Mouse (Mus musculus): Measurements from ENCODE around the gene Gm11639. TPM values are rescaled to one million over a fixed set of nuclear protein-coding genes. Genes with fewer than 3 reads are reported as not detected.

The Gm11639 gene
- polyA plus RNA-seq (2015; fragmentation: Nextera tagmentation; extraction: Ambion mirVana): 0.01 TPM in 2 replicates

- no peak within 1 kb of the TSS for H3K4me3 ChIP-seq (replicated peaks)
- no peak within 1 kb of the TSS for H3K9ac ChIP-seq
- H3K27me3 ChIP-seq: no peaks in the 10 kb centered on the region
- WGBS: 24% methylated on average over 23 of the region's 23 CpGs
- no peaks in the 10 kb centered on the region for H3K36me3 ChIP-seq
- H3K4me2 ChIP-seq (replicated peaks): 0 out of 2 replicates have a peak within 1 kb of the TSS, but pooled peaks have one; percentile 12
- no peaks in the 10 kb centered on the region for H3K9me3 ChIP-seq (replicated peaks)
- no peak for ATAC-seq (ENCODE audit: insufficient number of reproducible peaks, low FRiP score, low TSS enrichment, low read depth)
- H3K27ac ChIP-seq (replicated peaks): no peak within 1 kb of the TSS
- H3K4me1 ChIP-seq: no peaks in the 10 kb centered on the region
These were observed at the start of gene Gm11639 for GRCm38 (mm10) chr11:104685548-104685947. Gene Gm11639 (plus strand): TSS chr11:104685707.

GRCm38 (mm10) chr11:104637010-104637409 is 48.5 kb upstream of the Gm11639 start:
- WGBS: 85% methylated on average over 14 of the region's 14 CpGs
- ATAC-seq (ENCODE audit: insufficient number of reproducible peaks, low FRiP score, low TSS enrichment, low read depth): no peak
- Histone ChIP-seq H3K9me3 (replicated peaks) (no peaks in the 10 kb centered on the region), H3K27ac (replicated peaks) (no peak overlapping the region), H3K4me1 (no peaks in the 10 kb centered on the region), H3K9ac (no peak overlapping the region), H3K36me3 (no peaks in the 10 kb centered on the region), H3K4me3 (replicated peaks) (no peak overlapping the region), H3K4me2 (replicated peaks) (no peak overlapping the region), H3K27me3 (no peaks in the 10 kb centered on the region)

- Histone ChIP-seq H3K4me2 (replicated peaks) (no peak overlapping the region), H3K4me3 (replicated peaks) (no peak overlapping the region), H3K9me3 (replicated peaks) (no peaks in the 10 kb centered on the region), H3K27ac (replicated peaks) (no peak overlapping the region), H3K27me3 (no peaks in the 10 kb centered on the region), H3K36me3 (no peaks in the 10 kb centered on the region), H3K9ac (no peak overlapping the region), H3K4me1 (no peaks in the 10 kb centered on the region)
- ATAC-seq (ENCODE audit: insufficient number of reproducible peaks, low FRiP score, low TSS enrichment, low read depth): no peak
- WGBS: 44% methylated on average over 5 of the region's 5 CpGs
These were observed 47.5 kb upstream of the Gm11639 start for GRCm38 (mm10) chr11:104638006-104638405.

GRCm38 (mm10) chr11:104638906-104639305 is 46.6 kb upstream of the Gm11639 start:
- WGBS: 61% methylated on average over 2 of the region's 2 CpGs
- Histone ChIP-seq H3K9me3 (replicated peaks) (no peaks in the 10 kb centered on the region), H3K9ac (no peak overlapping the region), H3K27ac (replicated peaks) (no peak overlapping the region), H3K4me2 (replicated peaks) (no peak overlapping the region), H3K4me1 (no peaks in the 10 kb centered on the region), H3K36me3 (no peaks in the 10 kb centered on the region), H3K4me3 (replicated peaks) (no peak overlapping the region), H3K27me3 (no peaks in the 10 kb centered on the region)
- ATAC-seq (ENCODE audit: insufficient number of reproducible peaks, low FRiP score, low TSS enrichment, low read depth): no peak

- Histone ChIP-seq H3K4me2 (replicated peaks) (no peak overlapping the region), H3K36me3 (no peaks in the 10 kb centered on the region), H3K9me3 (replicated peaks) (no peaks in the 10 kb centered on the region), H3K9ac (no peak overlapping the region), H3K27me3 (no peaks in the 10 kb centered on the region), H3K27ac (replicated peaks) (no peak overlapping the region), H3K4me1 (no peaks in the 10 kb centered on the region), H3K4me3 (replicated peaks) (no peak overlapping the region)
- WGBS: 71% methylated on average over 9 of the region's 9 CpGs
- no peak for ATAC-seq (ENCODE audit: insufficient number of reproducible peaks, low FRiP score, low TSS enrichment, low read depth)
These were observed 45.9 kb upstream of the Gm11639 start for GRCm38 (mm10) chr11:104639634-104640033.

- Histone ChIP-seq H3K27me3 (no peaks in the 10 kb centered on the region), H3K4me3 (replicated peaks) (no peak overlapping the region), H3K9ac (no peak overlapping the region), H3K27ac (replicated peaks) (no peak overlapping the region), H3K36me3 (no peaks in the 10 kb centered on the region), H3K4me2 (replicated peaks) (no peak overlapping the region), H3K4me1 (no peaks in the 10 kb centered on the region), H3K9me3 (replicated peaks) (no peaks in the 10 kb centered on the region)
- WGBS: 81% methylated on average over 10 of the region's 10 CpGs
- ATAC-seq (ENCODE audit: insufficient number of reproducible peaks, low FRiP score, low TSS enrichment, low read depth): no peak
These were observed 44.6 kb upstream of the Gm11639 start for GRCm38 (mm10) chr11:104640894-104641293.

GRCm38 (mm10) chr11:104643236-104643635 is 42.3 kb upstream of the Gm11639 start:
- no peaks in the 10 kb centered on the region for H3K27me3 ChIP-seq
- no peak overlapping the region for H3K4me3 ChIP-seq (replicated peaks)
- no peaks in the 10 kb centered on the region for H3K4me1 ChIP-seq
- H3K9me3 ChIP-seq (replicated peaks): no peaks in the 10 kb centered on the region
- no peaks in the 10 kb centered on the region for H3K36me3 ChIP-seq
- H3K27ac ChIP-seq (replicated peaks): no peak overlapping the region
- no peak overlapping the region for H3K9ac ChIP-seq
- no peak for ATAC-seq (ENCODE audit: insufficient number of reproducible peaks, low FRiP score, low TSS enrichment, low read depth)
- 82% methylated on average over 4 of the region's 4 CpGs for WGBS
- H3K4me2 ChIP-seq (replicated peaks): no peak overlapping the region

- H3K27me3 ChIP-seq: no peaks in the 10 kb centered on the region
- H3K36me3 ChIP-seq: no peaks in the 10 kb centered on the region
- no peak overlapping the region for H3K27ac ChIP-seq (replicated peaks)
- no peak overlapping the region for H3K4me3 ChIP-seq (replicated peaks)
- no peaks in the 10 kb centered on the region for H3K4me1 ChIP-seq
- WGBS: 89% methylated on average over 6 of the region's 6 CpGs
- H3K9ac ChIP-seq: no peak overlapping the region
- no peaks in the 10 kb centered on the region for H3K9me3 ChIP-seq (replicated peaks)
- H3K4me2 ChIP-seq (replicated peaks): no peak overlapping the region
- no peak for ATAC-seq (ENCODE audit: insufficient number of reproducible peaks, low FRiP score, low TSS enrichment, low read depth)
These were observed 40.1 kb upstream of the Gm11639 start for GRCm38 (mm10) chr11:104645402-104645801.

- no peaks in the 10 kb centered on the region for H3K4me1 ChIP-seq
- no peak overlapping the region for H3K27ac ChIP-seq (replicated peaks)
- H3K4me2 ChIP-seq (replicated peaks): no peak overlapping the region
- 70% methylated on average over 4 of the region's 4 CpGs for WGBS
- no peaks in the 10 kb centered on the region for H3K27me3 ChIP-seq
- no peak overlapping the region for H3K4me3 ChIP-seq (replicated peaks)
- ATAC-seq (ENCODE audit: insufficient number of reproducible peaks, low FRiP score, low TSS enrichment, low read depth): no peak
- H3K9ac ChIP-seq: no peak overlapping the region
- no peaks in the 10 kb centered on the region for H3K9me3 ChIP-seq (replicated peaks)
- H3K36me3 ChIP-seq: no peaks in the 10 kb centered on the region
These were observed 39.3 kb upstream of the Gm11639 start for GRCm38 (mm10) chr11:104646173-104646572.

- 71% methylated on average over 5 of the region's 5 CpGs for WGBS
- Histone ChIP-seq H3K4me2 (replicated peaks) (no peak overlapping the region), H3K9ac (no peak overlapping the region), H3K27ac (replicated peaks) (no peak overlapping the region), H3K9me3 (replicated peaks) (no peaks in the 10 kb centered on the region), H3K27me3 (no peaks in the 10 kb centered on the region), H3K36me3 (no peaks in the 10 kb centered on the region), H3K4me1 (no peaks in the 10 kb centered on the region), H3K4me3 (replicated peaks) (no peak overlapping the region)
- ATAC-seq (ENCODE audit: insufficient number of reproducible peaks, low FRiP score, low TSS enrichment, low read depth): no peak
These were observed 38.9 kb upstream of the Gm11639 start for GRCm38 (mm10) chr11:104646611-104647010.

GRCm38 (mm10) chr11:104647188-104647867 is 38.2 kb upstream of the Gm11639 start:
- no peak for ATAC-seq (ENCODE audit: insufficient number of reproducible peaks, low FRiP score, low TSS enrichment, low read depth)
- Histone ChIP-seq H3K9me3 (replicated peaks) (no peaks in the 10 kb centered on the region), H3K4me1 (no peaks in the 10 kb centered on the region), H3K27me3 (no peaks in the 10 kb centered on the region), H3K4me3 (replicated peaks) (no peak overlapping the region), H3K9ac (no peak overlapping the region), H3K27ac (replicated peaks) (no peak overlapping the region), H3K36me3 (no peaks in the 10 kb centered on the region), H3K4me2 (replicated peaks) (no peak overlapping the region)
- WGBS: 52% methylated on average over 8 of the region's 8 CpGs

GRCm38 (mm10) chr11:104648571-104648970 is 36.9 kb upstream of the Gm11639 start:
- ATAC-seq (ENCODE audit: insufficient number of reproducible peaks, low FRiP score, low TSS enrichment, low read depth): no peak

More at GRCm38 (mm10) chr11:104648571-104648970, 36.9 kb upstream of the Gm11639 start:
- no peak overlapping the region for H3K9ac ChIP-seq
- H3K4me3 ChIP-seq (replicated peaks): no peak overlapping the region
- H3K27ac ChIP-seq (replicated peaks): no peak overlapping the region
- no peaks in the 10 kb centered on the region for H3K36me3 ChIP-seq
- H3K27me3 ChIP-seq: no peaks in the 10 kb centered on the region
- WGBS: 44% methylated on average over 3 of the region's 3 CpGs
- no peaks in the 10 kb centered on the region for H3K4me1 ChIP-seq
- no peak overlapping the region for H3K4me2 ChIP-seq (replicated peaks)
- H3K9me3 ChIP-seq (replicated peaks): no peaks in the 10 kb centered on the region

All from embryonic facial prominence, embryonic 15.5 days (tissue).